25 mouse cellular contexts compared by ENCODE assay signal in genomic region chr4:120042480-120042879, GRCm38 (mm10). TPM values are rescaled to one million over a fixed set of nuclear protein-coding genes. Genes with fewer than 3 reads are reported as not detected.
"Had no signal": no experiment of that assay in that cellular context is flagged by ENCODE, and none has a peak within 500 bp of the region (broad histone marks: within the 10 kb centered on the region; RNA-seq: fewer than 3 reads in every experiment).

No protein-coding gene starts in this region.

- H3K36me3 ChIP-seq: neural tube, embryonic 13.5 days; neural tube, embryonic 15.5 days; stomach, embryonic 15.5 days had no signal

- H3K4me2 ChIP-seq: neural tube, embryonic 13.5 days; neural tube, embryonic 15.5 days; stomach, embryonic 15.5 days had no signal

- H3K4me3 ChIP-seq: neural tube, embryonic 13.5 days; neural tube, embryonic 15.5 days; stomach, embryonic 15.5 days had no signal

- H3K27me3 ChIP-seq: neural tube, embryonic 13.5 days; neural tube, embryonic 15.5 days; stomach, embryonic 15.5 days had no signal

- H3K9ac ChIP-seq: neural tube, embryonic 13.5 days; neural tube, embryonic 15.5 days; stomach, embryonic 15.5 days had no signal

- H3K27ac ChIP-seq: neural tube, embryonic 13.5 days; neural tube, embryonic 15.5 days; stomach, embryonic 15.5 days; stomach, postnatal 0 days had no signal

- H3K4me1 ChIP-seq: stomach, embryonic 15.5 days had no signal

- DNase-seq: retina, postnatal 1 day; right cerebral cortex, adult 18-20 months; right cerebral cortex, postnatal 14 days; right cerebral cortex, postnatal 25 days; right cerebral cortex, postnatal 4 days; spleen, adult 18-20 months; thymus, adult 18-20 months; thymus, adult 2 months; thymus, postnatal 14 days; thymus, postnatal 25 days; thymus, postnatal 36 days; thymus, postnatal 4 days had no signal

- H3K9me3 ChIP-seq: neural tube, embryonic 13.5 days; neural tube, embryonic 15.5 days; stomach, embryonic 15.5 days had no signal

RNA-seq across cellular contexts. Expression of gene AL607142.1, which starts 22.3 kb away (rescaled TPM):
- total RNA-seq: neutrophil, adult 5-6 weeks had no signal
- polyA plus RNA-seq: neural tube, embryonic 13.5 days; neural tube, embryonic 14.5 days; neural tube, embryonic 15.5 days; small intestine, adult 2 months; spleen, adult 2 months; stomach, embryonic 14.5 days; stomach, embryonic 15.5 days; stomach, embryonic 16.5 days; stomach, postnatal 0 days; testis, adult 2 months; thymus, adult 2 months; thymus, postnatal 0 days; urinary bladder, adult 2 months had no signal
